Mouse (Mus musculus) G1E (cell line): ENCODE measurements around the gene Ifitm2.

ENCODE experiments used
- CTCF ChIP-seq: IDR thresholded peaks from 2 replicates; pipeline ENCODE4 v1.5.1; 2012; ENCODE audit warnings: low read depth, low read length, inconsistent platforms, mixed read lengths
- GATA1 ChIP-seq: IDR thresholded peaks from 2 replicates; pipeline ENCODE4 v1.6.1; 2012; ENCODE audit warnings: borderline replicate concordance, low read length, inconsistent platforms, mixed read lengths
- GATA2 ChIP-seq: IDR thresholded peaks from 2 replicates; pipeline ENCODE4 v1.6.1; 2012; ENCODE audit warnings: low read depth, low read length, inconsistent platforms, borderline replicate concordance
- POLR2AphosphoS5 ChIP-seq: IDR thresholded peaks from 2 replicates; pipeline ENCODE4 v1.6.1; 2012; ENCODE audit warnings: low read depth, low read length, inconsistent platforms; ENCODE audit not compliant: insufficient replicate concordance
- TAL1 ChIP-seq: conservative IDR thresholded peaks from 2 replicates; pipeline ENCODE4 v1.6.1; 2012; ENCODE audit warnings: low read depth, low read length, inconsistent platforms, mixed read lengths

DNA sequence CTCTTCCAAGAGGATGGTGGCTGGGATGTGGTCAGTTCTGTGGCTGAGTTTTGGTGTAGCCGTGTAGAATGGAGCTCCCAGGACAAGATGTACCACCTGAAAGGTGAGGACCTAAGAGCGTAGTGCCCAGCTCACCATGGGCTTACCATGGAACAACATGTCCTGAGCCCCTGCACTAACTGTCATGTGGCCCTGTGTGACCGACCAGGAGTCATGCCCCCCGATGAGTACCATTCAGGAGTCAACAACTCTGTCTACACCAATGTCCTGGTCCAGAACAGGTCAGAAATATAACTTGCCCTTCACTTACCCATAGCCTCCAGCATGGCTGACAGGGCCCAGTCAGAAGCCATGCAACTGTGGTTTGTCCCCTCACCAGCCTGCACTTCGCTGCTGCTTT, 10.5 kb downstream of the Ifitm2 start:
- no peak for TF ChIP-seq CTCF
- TF ChIP-seq GATA2, result no peak
- no peak for TF ChIP-seq GATA1
- no peak for TF ChIP-seq TAL1
- no peak for TF ChIP-seq POLR2AphosphoS5
